Mouse (Mus musculus) cerebellum, postnatal 25 days (tissue): ENCODE measurements at regions not wholly inside any gene's neighbourhood (a gene's known extent, or its start where the extent isn't known, plus 50 kb on each side); places are given as distances from the start of the nearest gene placed in this dataset.

Experiments used
- DNase-seq, 2 experiments: peaks; one replicate each; pipeline ENCODE4 v3.0.0; 2021; ENCODE audit warnings: mixed read lengths in 2 of 2

DNA sequence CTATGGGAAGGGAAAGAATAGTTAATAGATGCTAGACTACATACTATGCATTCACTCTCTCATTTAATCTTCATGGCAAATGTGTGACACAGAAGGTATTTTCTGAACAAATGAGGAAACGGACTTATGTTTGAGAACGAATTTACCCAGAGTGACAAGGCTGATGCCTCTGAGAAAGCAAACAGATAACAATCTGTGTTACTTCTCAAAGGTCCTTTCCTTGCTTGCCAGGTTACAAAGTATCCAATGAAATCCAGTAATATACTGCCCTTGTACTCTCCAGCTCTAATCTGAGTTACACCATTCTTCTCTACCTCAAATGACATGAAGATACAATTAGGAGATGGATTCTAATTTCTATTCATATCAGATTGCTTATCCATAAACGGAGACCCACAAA is 183.8 kb upstream of the Fgf13 start:
- no peak for DNase-seq

DNA sequence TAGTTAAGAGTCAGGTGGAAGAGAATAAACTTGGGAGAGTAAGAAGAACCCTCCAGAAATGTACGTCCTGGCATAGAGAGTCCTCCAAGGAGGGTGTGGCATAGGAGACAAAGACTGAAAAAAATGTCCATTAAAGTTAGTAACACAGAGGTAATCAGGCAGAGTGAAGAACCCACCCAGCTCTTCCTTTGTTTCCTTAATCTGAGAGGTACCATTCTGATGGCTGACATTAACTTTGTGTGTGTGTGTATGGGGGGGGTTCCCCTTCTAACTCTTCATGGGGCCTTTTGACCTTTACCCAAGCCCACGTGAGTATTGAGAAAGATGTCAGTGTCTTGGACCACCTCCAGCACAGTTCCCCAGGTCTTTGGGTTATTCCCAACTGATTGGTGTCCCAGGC is 135.9 kb upstream of the Fgf13 start:
- no peak for DNase-seq

GRCm38 (mm10) chrX:59701090-59701489 is 133.2 kb upstream of the Fgf13 start:
- no peak for DNase-seq

GRCm38 (mm10) chrX:59699766-59700165 is 131.9 kb upstream of the Fgf13 start:
- no peak for DNase-seq

- no peak for DNase-seq
Measured at GRCm38 (mm10) chrX:59693040-59693439, 125.2 kb upstream of the Fgf13 start.

- peak in 1 of 2 experiments; percentile 2 for DNase-seq
Measured at GRCm38 (mm10) chrX:59690436-59690835, 122.6 kb upstream of the Fgf13 start.

GRCm38 (mm10) chrX:59689531-59689930 is 121.7 kb upstream of the Fgf13 start:
- DNase-seq, result peak in 1 of 2 experiments; percentile 6
